Mouse (Mus musculus): ENCODE data around the gene Txlnb. TPM values are rescaled to one million over a fixed set of nuclear protein-coding genes. Genes with fewer than 3 reads are reported as not detected.
"Not testable (repeated sequence)": the region's sequence is repeated elsewhere in the genome, so short reads cannot be mapped to it uniquely, and the experiment has no call there.

Gene Txlnb
- 40.9 and 46.9 TPM in 2 replicates for polyA plus RNA-seq (2016; fragmentation: Nextera tagmentation; extraction: Ambion mirVana)

DNA sequence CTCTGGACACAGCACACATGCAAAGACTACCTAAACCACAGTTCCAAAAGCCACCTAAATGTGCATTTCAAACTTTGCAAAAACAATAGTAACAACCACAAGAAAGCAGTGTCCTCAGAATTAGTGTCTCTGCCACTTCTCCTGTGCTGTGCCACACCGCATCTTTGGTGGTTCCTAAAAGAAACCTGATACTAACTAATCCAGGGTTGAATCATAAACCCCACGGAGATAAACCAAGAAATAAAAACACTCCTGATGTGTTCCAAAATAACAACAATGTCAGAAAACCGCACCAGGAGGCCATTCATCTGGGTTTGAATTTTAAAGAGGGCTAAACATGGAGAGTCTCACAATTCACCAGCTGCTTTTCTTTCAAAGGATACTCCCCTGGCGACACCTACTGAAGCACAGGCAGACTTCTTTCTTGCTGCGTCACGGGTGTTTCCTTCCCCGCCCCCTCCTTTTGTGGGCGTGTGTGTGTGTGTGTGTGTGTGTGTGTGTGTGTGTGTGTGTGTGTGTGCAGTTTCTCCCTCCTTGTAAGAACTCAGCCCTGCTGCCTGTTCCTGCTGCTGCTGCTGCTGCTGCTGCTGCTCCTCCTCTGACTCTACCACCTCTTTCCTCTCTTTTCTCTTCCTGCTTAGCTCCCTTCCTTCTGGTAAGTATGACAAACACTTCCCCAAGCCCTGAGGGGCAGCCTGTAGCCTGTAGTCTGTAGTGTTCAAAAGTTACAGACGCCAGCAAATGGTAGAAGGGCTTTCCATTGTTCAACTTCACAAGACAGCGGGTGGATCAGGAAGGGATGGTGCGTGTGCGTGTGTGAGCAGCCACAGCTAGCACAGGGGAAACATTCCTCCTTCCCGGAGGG, at the start of gene Txlnb:
Gene Txlnb (plus strand): TSS at position 460 of the 865 bp plus-strand sequence.
- H3K27ac ChIP-seq (ENCODE audit: poor library complexity, severe bottlenecking), result peak within 1 kb of the TSS; percentile 100
- H3K4me2 ChIP-seq, result peak within 1 kb of the TSS; percentile 72
- peaks cover 28% of the 10 kb centered on the region for H3K4me1 ChIP-seq (replicated peaks)
- H3K9ac ChIP-seq, result peak within 1 kb of the TSS; percentile 83
- no peaks in the 10 kb centered on the region for H3K9me3 ChIP-seq (replicated peaks)
- H3K4me3 ChIP-seq, result peak within 1 kb of the TSS; percentile 59
- no peaks in the 10 kb centered on the region for H3K27me3 ChIP-seq (replicated peaks)
- ATAC-seq (ENCODE audit: insufficient number of reproducible peaks, low FRiP score), result peak; percentile 81
- WGBS, result 11% methylated on average over 13 of the region's 13 CpGs
- peaks cover 16% of the 10 kb centered on the region for H3K36me3 ChIP-seq

DNA sequence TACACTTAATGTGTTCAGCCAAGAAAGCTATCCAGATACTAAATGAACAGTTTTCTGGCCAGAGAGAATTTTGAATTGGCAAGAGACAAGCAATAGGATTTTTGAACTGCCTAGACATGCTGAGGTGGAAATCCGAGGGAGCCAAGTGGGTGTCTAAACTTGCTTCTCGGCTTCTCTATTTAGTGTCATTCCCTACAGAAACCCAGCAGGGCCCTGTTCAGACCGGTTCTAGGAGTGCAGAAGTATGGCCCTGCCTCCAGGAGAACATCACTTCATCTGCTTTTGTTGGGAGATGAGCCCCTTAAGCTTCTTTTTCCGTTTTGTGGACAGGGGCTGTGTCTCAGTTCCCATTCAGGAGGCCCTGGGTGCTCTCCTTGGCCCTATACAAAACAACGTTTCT, 43.5 kb upstream of the Txlnb start:
- ATAC-seq (ENCODE audit: insufficient number of reproducible peaks, low FRiP score), result no peak
- H3K9ac ChIP-seq, result no peak overlapping the region
- no peak overlapping the region for H3K27ac ChIP-seq (ENCODE audit: poor library complexity, severe bottlenecking)
- no peaks in the 10 kb centered on the region for H3K36me3 ChIP-seq
- no peaks in the 10 kb centered on the region for H3K4me1 ChIP-seq (replicated peaks)
- WGBS, result 74% methylated on average over 5 of the region's 5 CpGs
- H3K4me3 ChIP-seq, result no peak overlapping the region
- H3K27me3 ChIP-seq (replicated peaks), result no peaks in the 10 kb centered on the region
- no peak overlapping the region for H3K4me2 ChIP-seq
- peaks cover 6% of the 10 kb centered on the region; the same call in 1 of the 2 replicates for H3K9me3 ChIP-seq (replicated peaks)

DNA sequence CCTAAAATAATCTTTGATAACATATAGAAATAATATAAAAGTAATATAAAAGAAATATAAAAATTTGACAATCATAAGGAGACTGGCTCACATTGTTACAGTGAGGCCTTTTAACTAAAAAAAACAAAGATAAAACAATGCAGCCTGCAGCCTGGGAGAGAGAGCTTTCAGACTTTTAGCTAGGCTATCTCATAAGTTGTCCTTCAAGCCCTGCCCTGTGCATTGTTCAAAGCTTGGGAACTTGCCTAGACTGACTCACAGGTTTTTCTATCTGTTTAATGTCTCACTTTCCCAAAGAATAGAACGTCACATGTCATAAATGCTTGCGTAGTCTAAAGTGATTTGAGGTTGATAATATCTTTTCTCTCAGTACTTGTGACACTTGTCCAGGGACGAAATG, 36.3 kb upstream of the Txlnb start:
- Histone ChIP-seq H3K4me1 (replicated peaks) (peaks cover 5% of the 10 kb centered on the region; the same call in 1 of the 2 replicates), H3K27ac (ENCODE audit: poor library complexity, severe bottlenecking) (peak overlapping the region; percentile 66; the same call in 1 of the 2 replicates), H3K9me3 (replicated peaks) (peaks cover 6% of the 10 kb centered on the region; the same call in 1 of the 2 replicates), H3K4me2 (no peak overlapping the region), H3K27me3 (replicated peaks) (no peaks in the 10 kb centered on the region), H3K4me3 (no peak overlapping the region), H3K36me3 (no peaks in the 10 kb centered on the region), H3K9ac (no peak overlapping the region)
- 42% methylated on average over 3 of the region's 3 CpGs for WGBS
- peak; percentile 76 for ATAC-seq (ENCODE audit: insufficient number of reproducible peaks, low FRiP score)

DNA sequence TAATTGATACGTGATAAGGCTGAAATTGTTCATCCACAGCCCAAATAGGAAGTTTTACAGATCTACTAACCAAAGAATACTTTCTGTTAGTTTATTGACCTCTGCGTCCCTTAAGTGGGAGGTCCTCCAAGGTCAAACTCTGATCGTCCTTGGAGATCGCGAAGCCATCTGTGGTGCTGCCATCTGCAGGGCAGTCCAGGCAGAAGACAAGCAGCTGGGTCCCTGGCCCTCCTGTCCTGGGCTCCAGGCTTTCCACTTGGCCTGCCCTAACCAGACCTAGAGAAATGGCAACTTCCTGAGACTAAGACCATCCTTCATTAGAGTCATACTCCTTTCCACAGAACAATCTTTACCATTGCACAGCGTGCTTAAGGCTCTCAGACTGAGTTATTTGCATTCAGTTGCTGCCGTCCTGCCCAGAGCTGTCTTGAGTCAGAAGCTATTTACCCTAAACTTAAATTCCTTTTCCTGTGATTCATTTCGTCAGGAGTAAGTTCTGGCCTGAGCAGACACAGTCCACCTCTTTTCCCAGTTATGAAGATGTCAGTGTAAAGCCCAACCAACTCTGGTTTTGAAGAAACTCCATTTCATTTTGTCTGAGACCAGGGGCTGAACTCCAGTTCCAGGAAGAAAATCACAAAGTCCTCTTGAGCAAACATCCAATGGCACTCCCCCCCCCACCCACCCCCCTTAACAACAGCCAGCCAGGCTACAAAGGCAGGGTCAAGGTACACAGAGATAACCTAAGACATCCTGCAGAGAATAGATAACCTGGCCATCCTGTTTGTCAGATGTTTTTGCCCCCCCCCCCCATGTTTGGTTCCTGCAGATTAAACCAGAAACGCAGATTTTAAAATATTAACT, 35.0 kb upstream of the Txlnb start:
- Histone ChIP-seq H3K27me3 (replicated peaks) (no peaks in the 10 kb centered on the region), H3K4me3 (no peak overlapping the region), H3K36me3 (no peaks in the 10 kb centered on the region), H3K4me2 (no peak overlapping the region), H3K27ac (ENCODE audit: poor library complexity, severe bottlenecking) (peak overlapping the region; percentile 37), H3K9ac (no peak overlapping the region), H3K4me1 (replicated peaks) (peaks cover 5% of the 10 kb centered on the region; the same call in 1 of the 2 replicates), H3K9me3 (replicated peaks) (peaks cover 1% of the 10 kb centered on the region; the same call in 1 of the 2 replicates)
- ATAC-seq (ENCODE audit: insufficient number of reproducible peaks, low FRiP score), result peak; percentile 48; the same call in 1 of the 2 replicates
- WGBS, result 55% methylated on average over 9 of the region's 9 CpGs

DNA sequence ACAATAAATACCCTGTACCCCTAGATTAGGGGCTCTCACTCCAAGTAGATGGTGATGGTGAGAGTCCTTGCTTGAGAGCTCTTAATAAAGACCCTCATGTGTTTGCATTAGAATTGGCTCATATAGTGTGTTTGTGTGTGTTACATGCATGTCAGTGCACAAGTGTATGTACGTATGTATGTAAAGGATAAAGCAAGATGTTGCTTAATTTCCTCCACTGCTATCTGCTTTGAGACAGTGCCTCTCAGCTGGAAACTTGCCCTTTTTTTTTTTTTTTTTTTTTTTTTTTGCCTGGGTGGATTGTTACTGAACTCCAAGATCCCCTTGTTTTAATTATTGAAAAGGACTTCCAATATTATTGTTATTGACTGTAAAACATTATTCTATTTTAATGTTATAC, 34.4 kb upstream of the Txlnb start:
- Histone ChIP-seq H3K4me2 (no peak overlapping the region), H3K36me3 (no peaks in the 10 kb centered on the region), H3K9me3 (replicated peaks) (no peaks in the 10 kb centered on the region; the same call in 1 of the 2 replicates), H3K27me3 (replicated peaks) (no peaks in the 10 kb centered on the region), H3K4me3 (no peak overlapping the region), H3K27ac (ENCODE audit: poor library complexity, severe bottlenecking) (0 out of 2 replicates have a peak overlapping the region, but pooled peaks have one; percentile 37), H3K9ac (no peak overlapping the region), H3K4me1 (replicated peaks) (peaks cover 5% of the 10 kb centered on the region; the same call in 1 of the 2 replicates)
- ATAC-seq (ENCODE audit: insufficient number of reproducible peaks, low FRiP score), result no peak
- 63% methylated on average over 1 of the region's 1 CpGs for WGBS

DNA sequence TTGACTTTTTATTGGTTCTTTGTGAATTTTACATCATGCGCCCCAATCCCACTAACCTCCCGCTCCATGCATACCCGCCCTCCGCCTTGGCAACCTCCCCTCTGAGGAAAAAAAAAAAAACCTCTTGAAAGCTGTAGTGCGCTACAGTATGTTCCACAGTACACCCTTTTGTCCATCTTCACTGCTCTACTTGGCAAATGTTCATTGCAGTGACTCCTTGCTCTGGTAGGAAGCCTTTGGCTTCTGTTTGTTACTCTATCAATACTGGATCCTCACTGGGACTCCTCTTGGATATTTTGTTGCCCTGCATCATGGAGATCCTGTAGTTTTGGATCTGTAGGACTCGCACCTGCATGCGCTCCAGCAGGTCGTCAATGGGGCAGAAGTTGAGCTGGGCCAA, 33.1 kb upstream of the Txlnb start:
- no peak overlapping the region for H3K4me3 ChIP-seq
- H3K36me3 ChIP-seq, result no peaks in the 10 kb centered on the region
- H3K9me3 ChIP-seq (replicated peaks), result no peaks in the 10 kb centered on the region; the same call in 1 of the 2 replicates
- no peak for ATAC-seq (ENCODE audit: insufficient number of reproducible peaks, low FRiP score)
- 94% methylated on average over 8 of the region's 8 CpGs for WGBS
- H3K9ac ChIP-seq, result no peak overlapping the region
- H3K4me2 ChIP-seq, result no peak overlapping the region
- H3K27ac ChIP-seq (ENCODE audit: poor library complexity, severe bottlenecking), result no peak overlapping the region
- H3K27me3 ChIP-seq (replicated peaks), result no peaks in the 10 kb centered on the region
- peaks cover 5% of the 10 kb centered on the region; the same call in 1 of the 2 replicates for H3K4me1 ChIP-seq (replicated peaks)

DNA sequence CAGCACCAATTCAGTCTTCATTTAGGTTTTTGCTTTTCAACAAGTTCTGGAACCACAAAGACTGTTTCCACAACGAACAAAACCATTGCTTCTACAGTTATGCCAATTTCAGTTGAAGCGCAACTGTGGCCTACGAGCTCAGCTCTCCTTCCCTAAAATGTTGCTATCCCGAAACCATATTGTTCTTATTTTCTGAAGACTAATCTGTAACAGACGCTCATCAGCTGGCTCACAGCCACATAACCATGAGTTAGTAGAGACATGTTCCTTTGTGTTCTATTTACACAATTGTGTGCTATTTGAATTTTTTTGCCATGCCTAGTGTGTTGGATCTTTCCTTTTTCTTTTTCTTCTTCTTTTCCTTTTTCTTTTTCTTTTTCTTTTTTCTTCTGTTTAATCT, 26.2 kb upstream of the Txlnb start:
- Histone ChIP-seq H3K4me1 (replicated peaks) (peaks cover 9% of the 10 kb centered on the region), H3K36me3 (no peaks in the 10 kb centered on the region), H3K4me2 (no peak overlapping the region), H3K27ac (ENCODE audit: poor library complexity, severe bottlenecking) (no peak overlapping the region), H3K27me3 (replicated peaks) (no peaks in the 10 kb centered on the region), H3K9me3 (replicated peaks) (no peaks in the 10 kb centered on the region), H3K4me3 (no peak overlapping the region), H3K9ac (no peak overlapping the region)
- ATAC-seq (ENCODE audit: insufficient number of reproducible peaks, low FRiP score), result no peak
- 77% methylated on average over 5 of the region's 5 CpGs for WGBS

DNA sequence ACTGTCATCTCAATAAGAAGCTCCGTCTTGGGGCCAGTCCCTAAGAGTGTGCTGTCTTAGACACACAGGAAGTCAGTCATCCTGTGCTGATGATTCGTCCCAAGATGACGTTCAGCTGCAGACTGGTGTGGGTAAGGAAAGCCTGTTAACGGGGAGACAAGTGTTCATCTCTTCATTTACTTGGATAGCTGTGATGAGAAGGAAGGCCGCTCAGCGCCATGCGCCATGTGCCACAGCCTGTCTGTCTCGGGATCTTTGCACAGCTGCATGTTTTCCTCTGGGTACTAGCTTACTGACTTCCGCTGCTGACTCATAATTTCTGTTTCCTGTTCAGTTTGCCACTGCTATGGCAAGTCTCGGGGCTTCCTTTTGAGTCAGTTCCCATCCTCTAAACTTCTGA, 23.7 kb upstream of the Txlnb start:
- Histone ChIP-seq H3K4me1 (replicated peaks) (peaks cover 16% of the 10 kb centered on the region), H3K4me3 (no peak overlapping the region), H3K36me3 (no peaks in the 10 kb centered on the region), H3K9ac (no peak overlapping the region), H3K27ac (ENCODE audit: poor library complexity, severe bottlenecking) (no peak overlapping the region), H3K27me3 (replicated peaks) (no peaks in the 10 kb centered on the region), H3K9me3 (replicated peaks) (no peaks in the 10 kb centered on the region), H3K4me2 (no peak overlapping the region)
- WGBS, result 65% methylated on average over 10 of the region's 10 CpGs
- 0 out of 2 replicates have a peak, but pooled peaks have one; percentile 18 for ATAC-seq (ENCODE audit: insufficient number of reproducible peaks, low FRiP score)

DNA sequence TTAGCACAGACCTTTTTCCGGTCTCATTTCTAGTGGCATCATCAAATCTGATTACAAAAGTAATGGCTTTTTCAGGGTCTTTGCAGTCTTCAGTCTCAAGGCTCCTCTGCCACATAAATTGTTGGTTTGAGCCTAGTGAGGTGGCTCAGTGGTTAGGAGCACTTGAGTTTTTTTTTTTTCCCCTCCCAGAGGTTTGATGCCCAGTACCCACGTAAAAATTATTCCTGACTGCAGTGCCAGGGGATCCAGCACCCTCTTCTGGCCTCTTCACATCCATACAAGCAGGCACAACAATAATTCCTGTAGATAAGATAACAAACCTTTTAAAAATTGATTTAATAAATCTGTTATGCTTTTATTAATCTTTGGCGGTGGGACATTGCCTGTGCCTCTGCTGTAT, 21.7 kb upstream of the Txlnb start:
- Histone ChIP-seq H3K27ac (ENCODE audit: poor library complexity, severe bottlenecking) (no peak overlapping the region), H3K4me3 (no peak overlapping the region), H3K36me3 (no peaks in the 10 kb centered on the region), H3K27me3 (replicated peaks) (no peaks in the 10 kb centered on the region), H3K4me2 (no peak overlapping the region), H3K4me1 (replicated peaks) (peaks cover 9% of the 10 kb centered on the region), H3K9me3 (replicated peaks) (no peaks in the 10 kb centered on the region), H3K9ac (no peak overlapping the region)
- no peak for ATAC-seq (ENCODE audit: insufficient number of reproducible peaks, low FRiP score)
- WGBS, result 76% methylated on average over 3 of the region's 3 CpGs

DNA sequence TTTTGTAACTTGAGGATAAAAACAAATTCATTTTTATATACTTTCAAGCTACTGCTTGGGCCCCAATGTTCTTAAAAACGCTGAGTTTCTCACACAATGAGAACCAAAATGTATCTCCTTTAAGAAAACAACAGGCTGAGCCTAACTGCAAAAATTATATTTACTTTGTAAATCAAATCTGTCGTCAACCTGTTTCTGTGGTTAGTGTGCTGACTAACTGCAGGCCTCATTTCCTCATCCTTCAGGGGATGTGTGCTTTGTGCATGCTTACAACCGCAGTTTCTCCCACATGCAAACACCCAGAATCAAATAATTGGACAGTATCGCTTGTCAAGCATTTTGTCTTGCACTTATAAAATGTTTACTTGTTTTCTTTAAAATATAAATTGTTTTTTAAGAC, 20.9 kb upstream of the Txlnb start:
- Histone ChIP-seq H3K36me3 (no peaks in the 10 kb centered on the region), H3K4me3 (no peak overlapping the region), H3K4me1 (replicated peaks) (peaks cover 7% of the 10 kb centered on the region), H3K27ac (ENCODE audit: poor library complexity, severe bottlenecking) (no peak overlapping the region), H3K9ac (no peak overlapping the region), H3K27me3 (replicated peaks) (no peaks in the 10 kb centered on the region), H3K4me2 (no peak overlapping the region), H3K9me3 (replicated peaks) (no peaks in the 10 kb centered on the region)
- 62% methylated on average over 4 of the region's 4 CpGs for WGBS
- ATAC-seq (ENCODE audit: insufficient number of reproducible peaks, low FRiP score), result no peak

DNA sequence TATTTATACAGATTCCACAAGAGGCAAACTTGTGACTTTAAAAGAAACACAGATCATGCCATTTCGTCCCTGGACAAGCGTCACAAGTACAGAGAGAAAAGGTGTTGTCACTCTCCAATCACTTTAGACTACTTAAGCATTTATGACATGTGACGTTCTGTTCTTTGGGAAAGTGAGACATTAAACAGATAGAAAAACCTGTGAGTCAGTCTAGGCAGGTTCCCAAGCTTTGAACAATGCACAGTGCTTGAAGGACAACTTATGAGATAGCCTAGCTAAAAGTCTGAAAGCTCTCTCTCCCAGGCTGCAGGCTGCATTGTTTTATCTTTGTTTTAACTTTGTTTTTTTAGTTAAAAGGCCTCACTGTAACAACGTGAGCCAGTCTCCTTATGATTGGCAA, 19.3 kb upstream of the Txlnb start:
- not testable (repeated sequence) for H3K27me3 ChIP-seq (replicated peaks); H3K4me2 ChIP-seq; H3K36me3 ChIP-seq; H3K9ac ChIP-seq; H3K4me3 ChIP-seq; H3K4me1 ChIP-seq (replicated peaks); H3K9me3 ChIP-seq (replicated peaks)
- ATAC-seq (ENCODE audit: insufficient number of reproducible peaks, low FRiP score), result 0 out of 2 replicates have a peak, but pooled peaks have one; percentile 36
- peak overlapping the region; percentile 43; the same call in 1 of the 2 replicates for H3K27ac ChIP-seq (ENCODE audit: poor library complexity, severe bottlenecking)
- 17% methylated on average over 4 of the region's 4 CpGs for WGBS
